Comparison of ENCODE assay signal across 7 mouse cellular contexts in genomic region chr6:71909840-71910239, GRCm38 (mm10). TPM values are rescaled to one million over a fixed set of nuclear protein-coding genes. Genes with fewer than 3 reads are reported as not detected.
DNase-seq lines count a peak whose midpoint lies in the region; ATAC-seq and TF ChIP-seq lines count a peak whose summit lies in the region.

No protein-coding gene starts in this region.

- H3K4me1 ChIP-seq in lung, postnatal 0 days (ENCODE audit: insufficient read depth, low read depth, low read length) = 0 out of 2 replicates have a peak, but pooled peaks cover 4% of the 10 kb centered on the region
- peaks cover 21% of the 10 kb centered on the region for H3K4me1 ChIP-seq in hindbrain, embryonic 15.5 days (replicated peaks)
- H3K4me1 ChIP-seq in midbrain, embryonic 13.5 days (replicated peaks) = peaks cover 16% of the 10 kb centered on the region

- H3K36me3 ChIP-seq in lung, postnatal 0 days (ENCODE audit: insufficient read depth, low read length) = 0 out of 2 replicates have a peak, but pooled peaks cover 6% of the 10 kb centered on the region
- H3K36me3 ChIP-seq in hindbrain, embryonic 15.5 days = peaks cover 21% of the 10 kb centered on the region
- H3K36me3 ChIP-seq in midbrain, embryonic 13.5 days = peaks cover 23% of the 10 kb centered on the region

- no peak for ATAC-seq in lung, postnatal 0 days
- ATAC-seq in hindbrain, embryonic 15.5 days (ENCODE audit: low FRiP score, low read depth) = no peak
- ATAC-seq in midbrain, embryonic 13.5 days = no peak

- intact Hi-C loops in left cerebral cortex, postnatal 36 days (cut with DNase I) = no loop called here

- 63% methylated on average over 6 of the region's 6 CpGs for WGBS in lung, postnatal 0 days
- WGBS in hindbrain, embryonic 15.5 days = 79% methylated on average over 6 of the region's 6 CpGs
- 85% methylated on average over 6 of the region's 6 CpGs for WGBS in midbrain, embryonic 13.5 days

- no peak for DNase-seq in lung, postnatal 0 days (ENCODE audit: low spot score)
- DNase-seq in lung, adult 18-20 months = no peak
- peak; percentile 49 for DNase-seq in adipocyte (ENCODE audit: low spot score)
- DNase-seq in spleen, postnatal 36 days (ENCODE audit: low spot score in 2 of 2) = no peak
- DNase-seq in left cerebral cortex, postnatal 36 days (ENCODE audit: low spot score in 2 of 2) = no peak

- TF ChIP-seq CTCF in lung, postnatal 0 days (IDR thresholded peaks at IDR 0.05) = 0 out of 2 replicates have a peak, but pooled peaks have one; percentile 27

- H3K4me2 ChIP-seq in lung, postnatal 0 days (replicated peaks; ENCODE audit: low read depth, low read length) = peak overlapping the region; percentile 62; the same call in 1 of the 2 replicates
- H3K4me2 ChIP-seq in hindbrain, embryonic 15.5 days = peak overlapping the region; percentile 69
- H3K4me2 ChIP-seq in midbrain, embryonic 13.5 days (replicated peaks) = peak overlapping the region; percentile 66

- no peak for TF ChIP-seq EP300 in lung, postnatal 0 days (IDR thresholded peaks at IDR 0.05)

- no peaks in the 10 kb centered on the region for H3K27me3 ChIP-seq in lung, postnatal 0 days (replicated peaks; ENCODE audit: insufficient read depth, low read length)
- no peaks in the 10 kb centered on the region for H3K27me3 ChIP-seq in hindbrain, embryonic 15.5 days
- H3K27me3 ChIP-seq in midbrain, embryonic 13.5 days = no peaks in the 10 kb centered on the region

- peak overlapping the region; percentile 61; the same call in 1 of the 2 replicates for H3K4me3 ChIP-seq in lung, postnatal 0 days (ENCODE audit: low read depth, low read length)
- peak overlapping the region; percentile 69 for H3K4me3 ChIP-seq in hindbrain, embryonic 15.5 days
- H3K4me3 ChIP-seq in midbrain, embryonic 13.5 days (replicated peaks) = peak overlapping the region; percentile 75

- H3K9ac ChIP-seq in lung, postnatal 0 days (replicated peaks; ENCODE audit: low read depth) = no peak overlapping the region
- no peak overlapping the region for H3K9ac ChIP-seq in hindbrain, embryonic 15.5 days
- no peak overlapping the region for H3K9ac ChIP-seq in midbrain, embryonic 13.5 days (replicated peaks)

- no peaks in the 10 kb centered on the region for H3K9me3 ChIP-seq in lung, postnatal 0 days (ENCODE audit: low read length)
- H3K9me3 ChIP-seq in hindbrain, embryonic 15.5 days = no peaks in the 10 kb centered on the region
- H3K9me3 ChIP-seq in midbrain, embryonic 13.5 days = no peaks in the 10 kb centered on the region

- no peak overlapping the region for H3K27ac ChIP-seq in lung, postnatal 0 days (ENCODE audit: low read length)
- no peak overlapping the region for H3K27ac ChIP-seq in hindbrain, embryonic 15.5 days (replicated peaks)
- H3K27ac ChIP-seq in midbrain, embryonic 13.5 days = no peak overlapping the region

RNA-seq across cellular contexts. Expression of gene Polr1a, which starts 1.0 kb away (rescaled TPM):
- polyA plus RNA-seq in lung, postnatal 0 days (2015; fragmentation: Nextera tagmentation; extraction: Ambion mirVana) = 6.1 and 7.6 TPM in 2 replicates
- 19.3 and 19.6 TPM in 2 replicates for polyA plus RNA-seq in hindbrain, embryonic 15.5 days (2015; fragmentation: Nextera tagmentation; extraction: Ambion mirVana)
- polyA plus RNA-seq in midbrain, embryonic 13.5 days (2015; fragmentation: Nextera tagmentation; extraction: Ambion mirVana) = 21.0 and 21.1 TPM in 2 replicates
- 10 to 100 TPM; 27.0 to 33.3 TPM for total RNA-seq in left cerebral cortex, postnatal 36 days (2021)

RNA-seq across cellular contexts. Expression of gene Ptcd3, which starts 1.3 kb away (rescaled TPM):
- polyA plus RNA-seq in lung, postnatal 0 days (2015; fragmentation: Nextera tagmentation; extraction: Ambion mirVana) = 25.0 and 27.8 TPM in 2 replicates
- 77.1 and 79.9 TPM in 2 replicates for polyA plus RNA-seq in hindbrain, embryonic 15.5 days (2015; fragmentation: Nextera tagmentation; extraction: Ambion mirVana)
- polyA plus RNA-seq in midbrain, embryonic 13.5 days (2015; fragmentation: Nextera tagmentation; extraction: Ambion mirVana) = 95.6 and 99.4 TPM in 2 replicates
- 10 to 100 TPM; 62.2 to 76.6 TPM for total RNA-seq in left cerebral cortex, postnatal 36 days (2021)
